Mouse (Mus musculus): Measurements from ENCODE around the gene Glrx. TPM values are rescaled to one million over a fixed set of nuclear protein-coding genes. Genes with fewer than 3 reads are reported as not detected.
A peak's percentile ranks its signal among the peaks of the same experiment; 100 is the strongest.
"Not testable (repeated sequence)": the region's sequence is repeated elsewhere in the genome, so short reads cannot be mapped to it uniquely, and the experiment has no call there.

Gene Glrx
- total RNA-seq, 4 experiments from 2014 or later, result 32.4 to 45.3 (median 39.7) TPM

DNA sequence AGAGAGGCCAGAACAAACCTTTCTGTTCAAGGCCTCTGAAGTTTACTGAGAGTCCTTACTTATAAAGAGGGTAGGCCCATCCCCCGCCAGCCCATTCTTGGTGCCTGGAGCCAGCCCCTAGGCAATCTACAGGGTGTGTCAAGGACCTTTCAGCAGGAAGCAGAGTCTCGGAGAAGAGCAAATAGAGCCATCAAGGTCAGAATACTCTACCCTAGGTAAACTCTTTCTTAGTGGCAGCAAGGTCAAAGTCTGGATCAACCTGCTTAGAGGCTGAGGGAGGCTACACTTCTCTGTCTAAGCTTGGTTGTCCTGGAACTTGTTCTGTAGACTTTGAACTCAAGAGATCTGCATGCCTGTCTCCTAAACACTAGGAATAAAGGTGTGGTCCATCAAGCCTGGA is 4.2 kb upstream of the Glrx start:
- DNase-seq (ENCODE audit: low spot score), result no peak

DNA sequence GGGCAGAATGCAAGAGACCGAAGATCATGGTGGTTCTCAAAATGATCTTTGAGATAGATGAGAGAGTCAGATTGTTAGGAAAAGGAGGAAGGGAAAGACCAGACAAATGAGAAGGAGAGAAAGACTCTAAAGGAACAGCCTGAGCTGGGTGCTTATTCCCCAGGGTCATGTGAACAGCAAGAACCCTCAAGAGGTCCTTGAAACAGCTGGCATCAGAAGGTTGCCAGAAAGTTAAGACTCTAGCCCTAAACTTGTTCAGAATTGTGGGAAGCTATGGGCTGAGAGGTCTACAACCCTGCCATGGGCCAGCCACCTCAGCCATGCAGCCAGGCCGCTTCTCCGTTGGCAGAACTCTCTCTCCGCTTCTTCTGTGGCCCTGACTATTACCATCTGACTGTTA is 1.2 kb upstream of the Glrx start:
- no peak for DNase-seq (ENCODE audit: low spot score)

DNA sequence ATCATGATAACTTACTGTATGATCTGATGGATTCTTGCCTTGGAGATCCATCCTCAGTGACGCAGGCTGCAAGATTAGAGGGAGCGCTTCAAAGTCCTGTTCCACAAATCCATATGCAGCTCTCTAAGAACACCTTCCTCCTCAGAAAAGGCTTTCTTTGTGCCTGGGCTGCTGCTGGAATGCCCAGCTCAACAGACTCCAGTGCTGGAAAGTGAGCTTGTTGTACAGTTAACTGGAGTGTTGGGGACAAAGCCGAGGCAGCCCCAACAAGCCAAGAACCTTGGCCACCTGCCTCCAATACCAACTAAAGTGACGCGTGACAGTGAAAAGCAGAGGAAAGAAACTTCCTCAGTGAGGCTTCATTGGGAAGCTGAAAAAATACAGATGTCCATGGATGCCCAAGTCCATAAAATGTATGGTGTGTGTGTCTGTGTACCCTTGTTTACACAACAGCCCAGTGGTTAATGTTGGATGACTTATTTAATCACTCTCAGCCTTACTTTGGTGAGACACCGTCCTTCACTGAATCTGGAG is 1.2 kb downstream of the Glrx start:
- DNase-seq (ENCODE audit: low spot score), result no peak

DNA sequence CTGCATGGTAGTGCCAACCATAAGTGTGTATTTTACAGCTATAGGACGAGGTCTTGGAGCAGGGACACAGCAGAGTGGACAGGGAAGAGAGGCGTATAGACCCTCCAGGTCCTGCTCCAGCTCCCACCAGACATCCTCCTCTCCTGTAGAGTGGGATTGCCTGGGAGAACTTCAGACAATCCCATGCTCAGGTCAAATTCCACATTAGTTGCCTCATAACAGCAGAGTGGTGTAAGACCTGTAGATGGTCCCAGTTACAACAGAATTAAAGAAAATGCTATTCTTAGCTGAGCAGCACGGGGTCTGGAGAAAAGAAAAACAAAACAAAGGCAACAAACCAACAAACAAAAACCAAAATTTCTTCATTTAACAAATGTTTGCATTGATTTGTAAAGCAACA is 2.3 kb downstream of the Glrx start:
- no peak for DNase-seq (ENCODE audit: low spot score)

DNA sequence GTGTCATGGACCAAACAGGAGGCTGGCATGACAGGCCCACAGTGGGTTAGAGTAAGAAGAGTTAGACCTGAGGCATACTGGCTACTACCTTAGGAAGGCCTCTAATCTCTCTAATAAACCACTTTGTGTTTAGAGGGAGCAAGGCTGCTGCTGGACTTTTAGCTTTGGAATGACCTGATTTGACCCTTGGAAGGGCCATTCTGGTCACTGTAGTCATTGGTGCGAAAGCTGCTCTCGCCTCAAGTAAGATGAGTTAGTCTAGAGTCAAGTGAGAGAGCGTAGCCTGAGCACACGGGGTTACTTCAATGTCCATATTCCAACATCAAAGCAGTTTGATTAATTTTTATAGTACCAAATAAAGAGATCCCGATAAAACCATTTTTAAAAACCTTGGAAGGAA is 3.7 kb downstream of the Glrx start:
- no peak for DNase-seq (ENCODE audit: low spot score)

DNA sequence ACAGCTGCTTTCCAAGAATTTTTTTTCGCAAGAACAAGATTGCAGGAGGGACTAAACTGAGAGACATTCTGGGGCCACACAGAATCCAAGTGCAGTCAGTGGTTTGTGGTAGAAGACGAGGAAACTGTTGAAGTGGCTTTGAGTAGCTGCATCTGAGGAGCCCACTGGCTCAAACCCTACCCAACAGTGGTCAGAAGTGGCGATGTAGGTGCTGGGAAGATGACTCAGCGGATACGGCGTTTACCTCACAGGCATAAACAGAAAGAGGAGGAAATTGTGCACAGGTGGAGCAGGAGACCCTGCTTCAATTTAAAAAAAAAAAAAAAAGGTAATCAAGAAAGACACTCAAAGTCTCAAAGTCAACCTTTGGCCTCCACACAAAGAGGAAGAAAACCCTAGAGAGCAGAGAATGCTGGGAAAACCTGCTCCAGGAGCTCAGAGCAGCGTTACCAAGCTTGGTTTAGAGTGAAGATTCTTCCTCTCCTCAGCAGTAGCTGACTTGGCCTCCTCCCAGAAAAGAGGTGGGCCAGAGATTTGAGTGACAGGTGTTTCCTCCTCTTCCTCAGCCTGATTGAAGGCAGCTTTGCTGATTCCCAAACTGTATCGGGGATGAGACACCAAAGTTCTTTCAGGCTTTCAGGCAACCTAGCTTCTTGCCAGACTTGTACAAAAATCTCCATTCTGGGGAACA is 4.5 kb downstream of the Glrx start:
- DNase-seq (ENCODE audit: low spot score), result no peak

DNA sequence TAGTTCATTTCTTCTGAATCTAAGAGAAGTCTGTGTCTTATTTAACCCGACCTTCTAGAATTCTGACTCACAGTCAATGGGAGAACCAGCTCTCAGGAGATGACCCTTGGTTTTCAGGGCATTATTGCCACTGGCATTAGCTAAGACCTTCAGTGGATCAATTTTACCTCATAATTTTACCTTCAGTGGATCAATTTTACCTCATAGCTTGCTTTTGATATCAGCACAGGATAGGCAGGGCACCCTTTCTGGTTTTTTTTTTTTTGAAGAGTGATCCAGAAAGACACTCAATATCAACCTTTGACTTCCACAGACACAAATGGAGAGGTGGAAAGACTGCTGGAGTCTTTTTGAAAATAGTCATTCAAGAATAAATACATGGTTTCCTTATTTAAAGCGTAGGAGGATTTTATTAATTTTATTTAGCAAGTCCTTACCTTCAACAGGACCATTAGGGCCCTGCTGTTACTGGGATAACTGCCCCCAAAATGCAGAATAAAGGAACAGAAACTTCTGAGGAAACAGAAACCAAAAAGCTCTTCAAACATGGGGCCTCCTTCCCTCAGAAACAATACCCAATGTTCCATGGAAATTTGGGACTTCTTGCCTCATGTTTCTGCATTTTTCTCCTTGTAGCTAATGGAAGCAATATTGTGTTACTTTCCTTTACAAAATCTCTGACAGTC is 5.3 kb downstream of the Glrx start:
- no peak for DNase-seq (ENCODE audit: low spot score)

DNA sequence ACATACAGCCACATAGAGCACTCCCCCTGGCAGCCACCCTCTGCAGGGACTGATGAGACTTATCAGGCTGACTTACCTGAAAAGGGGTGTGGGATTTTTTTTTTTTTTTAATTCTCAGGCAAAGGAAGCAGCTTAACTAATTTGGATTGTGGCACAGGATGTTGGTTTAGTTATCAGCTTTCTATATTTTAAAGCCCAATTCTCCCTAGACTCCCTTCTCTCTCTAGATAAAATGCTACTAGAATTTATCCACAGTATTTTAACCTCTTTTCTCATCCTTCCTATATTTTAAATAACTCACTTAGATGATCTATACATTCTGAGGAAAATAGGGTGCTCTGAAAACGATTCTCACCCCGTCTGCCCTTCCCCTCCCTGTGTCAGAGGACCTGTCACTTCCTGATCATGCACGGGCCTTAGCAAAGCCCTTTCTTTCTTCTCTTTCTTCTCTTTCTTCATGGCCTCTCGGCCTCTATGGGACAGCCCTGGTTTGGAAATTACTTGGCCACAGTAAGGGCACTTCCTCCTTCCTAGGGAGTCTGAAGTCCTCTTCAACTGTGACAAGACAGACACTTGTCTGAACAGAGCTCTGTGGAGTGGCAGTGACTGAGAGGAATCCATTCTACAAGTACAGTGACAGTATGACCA is 6.0 kb downstream of the Glrx start:
- DNase-seq (ENCODE audit: low spot score), result no peak

DNA sequence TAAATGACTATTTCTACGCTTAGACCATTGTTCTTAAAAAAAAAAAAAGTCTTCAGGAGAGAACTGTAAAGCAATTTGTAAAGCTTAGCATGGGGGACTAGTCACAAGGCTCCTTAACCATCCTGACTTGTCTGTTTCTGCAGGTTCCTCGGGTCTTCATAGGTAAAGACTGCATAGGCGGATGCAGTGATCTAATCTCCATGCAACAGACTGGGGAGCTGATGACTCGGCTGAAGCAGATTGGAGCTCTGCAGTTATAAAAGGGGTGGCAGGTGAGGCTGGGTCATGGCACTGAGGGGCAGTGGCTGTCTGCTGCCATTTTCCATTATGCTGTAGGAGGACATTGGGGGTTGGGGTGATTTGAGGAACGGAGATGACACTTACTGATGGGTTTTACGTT is 7.4 kb downstream of the Glrx start:
- no peak for DNase-seq (ENCODE audit: low spot score)

DNA sequence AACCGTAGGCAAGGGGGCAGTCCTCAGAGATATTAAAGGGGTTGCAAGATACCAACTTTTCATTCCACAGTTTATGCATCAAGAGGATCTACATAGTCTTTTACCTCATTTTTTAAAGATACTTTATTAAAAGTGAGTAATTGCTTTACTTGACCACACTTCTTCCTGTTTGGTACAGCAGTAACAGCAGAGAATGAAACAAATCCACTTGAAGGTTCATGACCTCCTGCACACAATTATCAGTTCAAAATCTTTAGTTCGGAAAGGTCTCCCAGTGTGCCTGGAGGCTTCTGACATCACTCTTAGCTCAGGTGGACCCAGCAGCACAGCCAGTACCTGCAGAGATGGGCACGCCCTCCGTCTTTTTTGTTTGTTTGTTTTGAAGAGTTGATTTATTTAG is 12.4 kb downstream of the Glrx start:
- no peak for DNase-seq (ENCODE audit: low spot score)

DNA sequence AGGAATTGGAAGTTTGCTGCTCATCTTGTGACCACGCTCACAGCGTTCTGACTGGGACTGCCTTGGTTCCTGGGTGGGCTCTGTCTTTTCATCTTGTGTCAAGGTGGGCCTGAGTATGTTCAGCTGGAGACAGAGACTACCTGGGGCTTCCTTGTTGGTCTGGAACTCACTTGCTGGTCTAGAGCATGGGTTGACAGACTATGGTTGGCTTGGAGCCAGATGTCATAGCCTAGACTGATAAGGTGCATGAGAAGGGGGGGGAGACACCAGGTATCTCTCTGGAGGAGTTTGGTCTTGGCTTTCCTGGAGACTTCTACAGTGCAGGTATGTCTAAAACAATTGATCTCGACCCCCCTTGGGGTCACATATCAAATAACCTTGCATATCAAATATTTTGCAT is 13.4 kb downstream of the Glrx start:
- DNase-seq (ENCODE audit: low spot score), result no peak

DNA sequence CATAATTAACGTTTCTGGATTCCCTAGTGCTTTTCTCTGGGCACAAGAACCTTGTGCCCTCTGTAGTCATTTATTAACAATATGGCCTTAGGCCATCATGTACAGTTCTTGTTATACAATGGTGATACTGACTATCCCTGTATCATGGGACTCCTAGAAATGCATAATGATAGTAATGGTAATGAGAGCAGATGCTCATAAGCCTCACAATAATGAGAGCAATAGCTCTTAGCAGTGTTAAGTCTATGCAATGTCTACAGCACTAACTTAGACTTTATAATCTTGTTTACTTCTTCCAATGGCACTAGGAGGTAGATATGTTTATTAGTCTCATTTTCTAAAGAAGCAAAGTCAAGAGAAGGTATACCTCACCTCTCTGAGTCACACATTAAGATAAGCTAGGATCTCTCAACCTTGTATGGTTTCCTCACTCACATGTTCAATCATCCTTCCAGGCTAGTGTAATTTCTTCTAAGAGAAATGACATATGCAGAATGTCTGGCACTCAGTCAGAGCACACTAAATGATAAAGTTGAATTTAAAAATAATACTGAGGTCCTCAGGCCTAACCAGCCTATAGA is 19.7 kb downstream of the Glrx start:
- DNase-seq (ENCODE audit: low spot score), result no peak

DNA sequence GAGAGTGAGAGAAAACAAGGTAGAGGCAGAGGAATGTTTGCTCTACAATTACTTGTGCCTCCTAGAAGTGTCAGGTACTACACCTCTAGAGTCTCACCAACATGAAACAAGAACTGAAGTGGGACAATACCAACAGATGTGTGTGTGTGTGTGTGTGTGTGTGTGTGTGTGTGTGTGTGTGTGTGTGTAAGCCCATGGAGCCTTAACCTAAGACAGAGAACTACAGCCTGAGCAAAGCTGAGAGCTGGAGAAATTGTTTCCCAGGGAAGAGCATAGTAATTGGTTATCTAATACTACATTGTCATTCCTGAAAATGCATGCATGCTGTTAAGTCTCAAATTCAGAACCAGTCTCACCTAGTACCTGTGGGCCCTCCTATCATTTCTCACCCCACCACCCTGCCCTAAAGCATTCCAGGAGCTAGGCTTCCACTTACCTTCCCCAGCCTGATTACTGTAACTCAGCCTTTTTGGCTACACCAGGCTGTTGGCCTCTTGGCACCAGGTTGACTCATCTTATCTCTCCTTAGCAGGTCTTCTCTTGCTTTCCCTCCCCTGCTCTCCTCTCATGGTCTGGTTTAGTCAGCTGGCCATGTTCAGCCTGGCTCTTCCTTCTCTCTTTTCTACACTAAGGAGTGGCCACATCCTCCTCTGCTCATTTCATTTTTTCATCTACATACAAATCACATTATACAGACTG is 26.0 kb downstream of the Glrx start:
- no peak for DNase-seq (ENCODE audit: low spot score)

DNA sequence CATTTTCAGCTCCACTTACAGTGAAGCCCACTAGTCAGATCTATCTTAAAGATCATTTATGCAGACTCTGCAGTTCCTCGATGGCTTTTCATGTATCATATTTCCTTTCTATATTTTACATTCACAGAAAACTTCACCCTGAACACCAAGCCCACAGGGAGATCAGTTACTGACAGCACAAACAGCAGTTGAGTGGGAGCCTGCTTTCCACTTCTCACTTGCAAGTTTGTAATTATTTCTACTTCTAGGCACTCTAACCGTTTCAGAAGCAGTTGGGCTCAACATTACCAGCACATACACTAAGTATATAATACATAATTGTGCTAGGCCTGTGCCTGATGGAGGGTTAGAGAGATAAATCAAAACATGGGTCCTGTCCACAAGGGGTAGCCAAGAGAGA is 28.2 kb downstream of the Glrx start:
- no peak for DNase-seq (ENCODE audit: low spot score)

DNA sequence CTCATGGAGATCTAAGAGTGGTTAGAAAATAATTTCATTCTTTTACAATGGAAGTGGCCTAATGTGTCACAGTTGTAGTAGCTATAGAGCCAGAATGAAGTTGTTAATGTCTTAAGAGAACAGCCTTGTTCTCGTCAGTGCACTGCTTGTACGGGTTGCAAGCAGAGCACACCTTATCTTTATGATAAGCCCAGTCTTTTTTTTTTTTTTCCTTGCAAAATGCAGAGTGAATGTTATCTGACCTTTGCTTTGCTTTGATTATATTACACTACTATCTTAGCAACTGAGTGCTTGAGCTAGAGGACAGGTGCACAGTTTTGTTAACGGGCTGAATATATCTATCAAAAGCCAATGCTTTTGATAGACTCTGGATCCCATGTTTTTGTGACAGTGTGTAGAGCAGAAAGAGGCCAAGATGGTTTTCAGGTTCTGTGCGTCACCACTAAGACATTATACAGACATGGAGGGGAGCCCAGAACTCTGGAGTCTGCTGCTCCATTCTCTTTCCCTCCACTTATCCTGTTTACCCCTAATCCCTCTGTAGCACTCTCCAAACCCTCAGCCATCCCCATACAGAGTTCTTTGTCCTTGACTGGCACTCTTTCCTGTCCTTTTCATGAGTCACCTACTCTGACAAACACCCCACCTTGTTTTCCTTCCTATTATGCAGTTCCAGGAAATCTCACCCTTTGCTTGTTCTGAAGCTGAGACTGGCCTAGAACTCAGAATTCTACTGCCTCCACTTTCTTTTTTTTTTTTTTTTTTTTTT is 35.1 kb downstream of the Glrx start:
- DNase-seq (ENCODE audit: low spot score), result no peak

DNA sequence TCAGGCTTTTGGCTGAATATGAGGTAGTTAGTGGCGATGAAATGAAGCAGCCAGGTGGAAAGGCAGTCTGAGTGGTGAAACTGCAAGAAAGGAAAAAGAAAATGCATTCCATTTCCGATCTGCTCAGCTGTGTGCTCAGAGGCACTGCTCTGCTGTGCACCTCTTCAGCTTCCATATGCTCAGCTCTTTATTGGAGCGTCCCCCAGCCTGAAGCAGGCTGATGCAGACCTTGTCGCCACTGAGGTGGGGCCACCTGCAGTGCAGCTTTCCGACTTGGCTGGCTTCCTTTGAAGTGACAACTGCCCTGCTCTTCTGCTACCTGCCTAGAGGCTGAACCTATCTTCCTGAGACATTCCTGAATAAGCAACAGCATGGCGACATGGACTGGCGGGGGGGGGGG is 36.5 kb downstream of the Glrx start:
- DNase-seq (ENCODE audit: low spot score), result not testable (repeated sequence)

DNA sequence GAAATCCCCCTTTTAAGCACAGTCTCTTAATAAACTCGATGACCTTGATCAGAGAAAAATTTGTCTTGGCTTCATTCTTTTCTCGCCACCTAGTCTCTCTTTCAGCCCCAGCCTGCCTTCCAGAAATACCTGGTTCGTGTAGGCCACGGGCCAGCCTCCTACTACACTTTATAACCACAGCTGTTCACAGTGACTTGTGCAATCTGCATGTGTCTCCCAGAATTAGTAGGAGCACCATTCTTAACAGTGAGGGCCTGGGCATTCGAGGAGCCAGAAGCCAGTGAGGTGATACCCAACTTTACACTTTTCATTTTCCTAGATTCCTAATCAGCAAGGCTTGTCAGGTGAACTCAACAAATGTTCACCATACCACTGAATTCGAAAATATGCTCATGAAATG is 36.9 kb downstream of the Glrx start:
- DNase-seq (ENCODE audit: low spot score), result no peak

DNA sequence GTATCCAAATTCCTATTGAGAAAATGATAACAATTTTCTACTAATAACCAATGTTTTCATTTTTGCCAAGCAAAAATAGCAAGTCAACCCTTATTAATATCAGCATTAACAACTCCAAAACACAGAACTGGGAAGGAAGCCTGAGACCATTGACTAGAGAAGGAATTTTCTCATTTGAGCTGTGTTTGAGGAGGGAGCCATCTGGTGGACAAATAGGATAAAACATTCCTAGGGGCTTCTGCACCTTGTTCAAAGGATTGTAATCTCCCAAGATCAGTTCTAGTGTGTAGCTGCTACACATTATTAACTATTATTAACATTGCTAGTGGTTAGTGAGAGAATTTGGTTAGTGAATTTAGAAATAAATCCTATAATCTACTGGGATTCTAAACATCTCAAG is 38.2 kb downstream of the Glrx start:
- peak; percentile 58 for DNase-seq (ENCODE audit: low spot score)

DNA sequence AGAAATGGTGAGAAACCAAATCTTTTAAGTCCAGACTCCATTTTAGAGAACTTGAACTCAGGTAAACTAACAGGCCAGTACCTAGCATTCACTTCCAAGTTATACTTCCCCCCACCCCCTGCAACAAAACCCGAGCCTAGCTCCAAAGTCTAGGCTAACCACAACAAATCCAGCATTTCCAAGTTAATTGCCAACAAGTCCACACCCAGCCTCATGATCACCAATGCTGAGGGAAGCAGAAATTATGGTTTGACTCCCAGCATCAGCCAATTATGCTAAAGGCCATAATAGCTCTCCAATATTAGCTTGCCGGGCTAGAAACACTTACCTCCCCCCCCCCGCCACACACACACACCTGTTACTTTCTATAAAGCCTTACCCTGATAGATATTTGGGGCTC is 40.1 kb downstream of the Glrx start:
- DNase-seq (ENCODE audit: low spot score), result no peak

DNA sequence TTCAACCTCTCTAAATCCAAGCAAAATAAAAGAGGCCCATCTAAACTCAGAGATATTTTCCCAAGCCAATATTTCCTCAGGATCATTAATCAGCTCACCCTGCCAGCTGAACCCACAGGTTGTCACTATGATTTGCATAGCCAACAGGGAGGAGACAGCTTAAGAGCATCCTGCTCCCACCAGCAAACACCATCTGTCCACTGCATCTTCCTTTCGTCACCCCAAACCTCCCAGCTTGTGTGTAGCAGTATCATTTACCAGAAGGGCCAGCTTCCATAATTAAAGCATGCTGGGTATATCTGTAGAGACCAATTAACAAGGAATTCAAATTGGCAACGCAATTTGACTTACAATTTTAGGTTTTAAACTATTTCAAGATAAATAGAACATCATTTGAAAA is 40.8 kb downstream of the Glrx start:
- no peak for DNase-seq (ENCODE audit: low spot score)

DNA sequence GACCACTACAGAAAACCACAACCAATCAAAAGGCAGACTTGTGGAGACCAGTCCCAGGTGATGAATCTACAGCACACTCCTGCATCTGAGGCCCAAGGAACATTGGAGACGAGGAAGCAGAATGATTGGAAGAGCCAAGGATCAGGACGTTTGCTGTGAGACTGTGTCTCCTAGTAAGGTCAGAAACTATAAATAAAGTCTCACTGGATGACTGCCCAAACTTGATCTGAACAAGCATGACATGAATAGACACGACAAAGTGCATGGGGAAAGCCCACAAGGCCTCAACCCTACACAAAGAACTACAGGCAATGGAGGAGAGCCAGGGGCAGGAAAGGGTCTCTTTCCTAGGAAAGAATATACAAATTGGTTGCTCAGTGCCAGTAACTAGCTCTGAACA is 44.1 kb downstream of the Glrx start:
- peak; percentile 59 for DNase-seq (ENCODE audit: low spot score)
